Mouse (Mus musculus) MEL (cell line): ENCODE results near the gene Ppef2.

Source experiments
- NELFE ChIP-seq: IDR thresholded peaks from 2 replicates; pipeline ENCODE4 v1.6.1; 2011; ENCODE audit warnings: low read depth, low read length, improper control_type of control experiment
- TCF12 ChIP-seq: IDR thresholded peaks from 2 replicates; pipeline ENCODE4 v1.6.1; 2014; ENCODE audit warnings: low read depth, mild to moderate bottlenecking, inconsistent platforms, low read length, improper control_type of control experiment, moderate library complexity

GRCm38 (mm10) chr5:92302149-92302840 lies 46.2 kb upstream of the Ppef2 start:
- no peak for TF ChIP-seq NELFE
- no peak for TF ChIP-seq TCF12
